Mouse (Mus musculus) liver, embryonic 14.5 days (tissue): ENCODE results near the gene Gca.

Experiments
- CTCF ChIP-seq: IDR thresholded peaks from 2 replicates; pipeline ENCODE4 v1.5.1; 2016; ENCODE audit warnings: antibody characterized with exemption, low read depth, control low read depth
- EP300 ChIP-seq: IDR thresholded peaks from 2 replicates; pipeline ENCODE4 v1.6.1; 2016; ENCODE audit warnings: antibody characterized with exemption, low read depth

DNA sequence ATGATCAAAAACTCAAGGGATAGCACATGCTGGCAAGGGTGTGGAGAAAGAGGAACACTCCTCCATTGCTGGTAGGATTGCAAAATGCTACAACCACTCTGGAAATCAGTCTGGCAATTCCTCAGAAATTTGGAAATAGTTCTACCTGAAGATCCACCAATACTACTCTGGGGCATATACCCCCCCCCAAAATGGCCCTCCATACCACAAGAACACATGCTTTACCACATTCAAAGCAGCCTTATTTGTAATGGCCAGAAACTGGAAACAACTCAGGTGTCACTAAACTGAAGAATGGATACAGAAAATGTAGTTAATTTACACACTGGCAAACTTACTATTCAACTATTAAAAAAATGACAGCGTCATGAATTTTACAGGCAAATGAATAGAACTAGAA, 66.6 kb downstream of the Gca start:
- TF ChIP-seq CTCF (no peak), EP300 (no peak)
